Mouse (Mus musculus): ENCODE measurements around the gene Fgfr2. TPM values are rescaled to one million over a fixed set of nuclear protein-coding genes. Genes with fewer than 3 reads are reported as not detected.

Fgfr2 gene
- polyA plus RNA-seq, 1 experiment from 2014 or later, result 47.9 TPM

GRCm38 (mm10) chr7:130709372-130710274 is 2413.5 kb downstream of the Fgfr2 start:
- WGBS, result 65% methylated on average over 9 of the region's 9 CpGs
- Histone ChIP-seq H3K27me3 (no peaks in the 10 kb centered on the region), H3K4me2 (no peak overlapping the region), H3K36me3 (ENCODE audit: poor library complexity, severe bottlenecking) (no peaks in the 10 kb centered on the region), H3K4me3 (no peak overlapping the region), H3K4me1 (peaks cover 34% of the 10 kb centered on the region), H3K9ac (no peak overlapping the region), H3K27ac (peak overlapping the region; percentile 55; the same call in 1 of the 2 replicates), H3K9me3 (replicated peaks) (no peaks in the 10 kb centered on the region)
- no peak for ATAC-seq

DNA sequence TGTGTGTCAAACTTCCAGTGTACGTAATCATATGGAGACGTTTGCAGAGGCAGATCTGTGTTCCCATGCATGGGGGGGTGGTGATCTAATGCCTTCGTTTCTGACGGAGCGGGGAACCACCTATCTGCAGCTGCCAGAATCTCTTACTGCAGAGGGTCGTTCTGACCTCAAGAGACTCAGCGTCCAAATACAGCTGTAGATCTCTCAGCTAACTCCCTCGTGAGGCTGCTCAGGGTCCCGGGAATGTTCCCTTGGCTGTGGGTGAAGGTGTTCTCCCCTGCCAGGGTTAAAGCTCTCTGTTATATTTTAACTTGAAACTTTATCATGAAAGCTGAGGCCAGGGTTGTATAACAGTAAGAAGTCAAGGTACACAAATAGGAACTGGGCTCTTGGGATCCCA is 2414.2 kb downstream of the Fgfr2 start:
- Histone ChIP-seq H3K4me3 (no peak overlapping the region), H3K27ac (no peak overlapping the region), H3K4me2 (no peak overlapping the region), H3K9me3 (replicated peaks) (no peaks in the 10 kb centered on the region), H3K4me1 (peaks cover 39% of the 10 kb centered on the region), H3K27me3 (no peaks in the 10 kb centered on the region), H3K9ac (no peak overlapping the region), H3K36me3 (ENCODE audit: poor library complexity, severe bottlenecking) (no peaks in the 10 kb centered on the region)
- 67% methylated on average over 9 of the region's 9 CpGs for WGBS
- ATAC-seq, result no peak

DNA sequence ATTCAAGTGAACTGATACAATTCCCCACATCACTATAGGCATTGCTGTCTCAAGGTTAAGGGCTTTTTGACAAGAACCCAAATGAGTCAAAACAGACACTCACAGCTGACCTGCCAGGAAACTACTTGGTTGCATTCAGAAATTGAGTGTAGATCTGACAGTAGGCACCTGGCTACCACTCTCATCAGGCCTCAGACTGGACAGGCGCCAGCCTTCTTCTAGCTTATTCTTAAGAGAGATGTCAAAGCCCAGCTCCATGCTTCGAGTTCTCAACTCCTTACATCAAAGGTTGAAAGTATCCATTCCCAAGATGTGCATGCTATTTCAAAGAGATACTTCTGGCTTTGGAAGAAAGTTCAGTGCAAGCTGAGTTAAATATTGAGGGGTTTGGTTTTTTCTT is 2417.9 kb downstream of the Fgfr2 start:
- Histone ChIP-seq H3K4me1 (peaks cover 29% of the 10 kb centered on the region), H3K27ac (no peak overlapping the region), H3K9me3 (replicated peaks) (no peaks in the 10 kb centered on the region), H3K4me3 (no peak overlapping the region), H3K9ac (no peak overlapping the region), H3K27me3 (no peaks in the 10 kb centered on the region), H3K4me2 (no peak overlapping the region), H3K36me3 (ENCODE audit: poor library complexity, severe bottlenecking) (peaks cover 18% of the 10 kb centered on the region; the same call in 1 of the 2 replicates)
- WGBS, result 89% methylated on average over 2 of the region's 2 CpGs
- no peak for ATAC-seq

DNA sequence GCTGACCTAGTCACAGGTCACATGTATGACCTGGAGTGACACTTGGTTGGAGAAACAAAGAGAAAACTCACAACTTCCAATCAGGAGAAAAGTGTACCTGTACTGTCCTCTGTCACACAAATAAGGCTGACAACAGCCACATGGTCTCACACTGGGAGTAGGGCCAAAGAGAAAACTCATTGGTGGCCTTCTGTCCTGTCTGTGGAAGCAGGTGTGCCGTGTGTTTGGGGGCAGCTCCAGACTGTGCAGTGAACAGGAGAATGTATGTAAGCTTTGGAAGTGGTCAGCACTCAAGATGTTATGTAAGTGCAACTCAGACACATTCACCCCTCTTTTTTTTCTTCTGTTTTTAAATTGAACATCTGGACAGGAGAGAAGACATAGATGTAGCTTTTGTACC is 2421.8 kb downstream of the Fgfr2 start:
- no peak for ATAC-seq
- Histone ChIP-seq H3K9me3 (replicated peaks) (no peaks in the 10 kb centered on the region), H3K27ac (no peak overlapping the region), H3K27me3 (no peaks in the 10 kb centered on the region), H3K36me3 (ENCODE audit: poor library complexity, severe bottlenecking) (peaks cover 22% of the 10 kb centered on the region; the same call in 1 of the 2 replicates), H3K4me1 (peaks cover 25% of the 10 kb centered on the region), H3K4me3 (no peak overlapping the region), H3K9ac (no peak overlapping the region), H3K4me2 (no peak overlapping the region)
- 68% methylated on average over 1 of the region's 1 CpGs for WGBS

- H3K9me3 ChIP-seq (replicated peaks), result no peaks in the 10 kb centered on the region
- H3K4me3 ChIP-seq, result no peak overlapping the region
- H3K4me1 ChIP-seq, result peaks cover 47% of the 10 kb centered on the region
- ATAC-seq, result no peak
- H3K36me3 ChIP-seq (ENCODE audit: poor library complexity, severe bottlenecking), result peaks cover 22% of the 10 kb centered on the region; the same call in 1 of the 2 replicates
- H3K27ac ChIP-seq, result no peak overlapping the region
- no peak overlapping the region for H3K4me2 ChIP-seq
- H3K9ac ChIP-seq, result no peak overlapping the region
- no peaks in the 10 kb centered on the region for H3K27me3 ChIP-seq
Observed at GRCm38 (mm10) chr7:130698480-130698879, 2424.7 kb downstream of the Fgfr2 start.

- WGBS, result 66% methylated on average over 16 of the region's 16 CpGs
- peak overlapping the region; percentile 2; the same call in 1 of the 2 replicates for H3K4me3 ChIP-seq
- H3K4me2 ChIP-seq, result peak overlapping the region; percentile 76
- ATAC-seq, result no peak
- peaks cover 14% of the 10 kb centered on the region; the same call in 1 of the 2 replicates for H3K36me3 ChIP-seq (ENCODE audit: poor library complexity, severe bottlenecking)
- peak overlapping the region; percentile 5 for H3K27ac ChIP-seq
- H3K9me3 ChIP-seq (replicated peaks), result no peaks in the 10 kb centered on the region
- H3K27me3 ChIP-seq, result no peaks in the 10 kb centered on the region
- H3K4me1 ChIP-seq, result peaks cover 56% of the 10 kb centered on the region
- peak overlapping the region; percentile 7; the same call in 1 of the 2 replicates for H3K9ac ChIP-seq
Observed at GRCm38 (mm10) chr7:130696347-130697234, 2426.6 kb downstream of the Fgfr2 start.

GRCm38 (mm10) chr7:130695669-130696338 is 2427.3 kb downstream of the Fgfr2 start:
- H3K4me2 ChIP-seq, result peak overlapping the region; percentile 76
- ATAC-seq, result no peak
- peaks cover 7% of the 10 kb centered on the region; the same call in 1 of the 2 replicates for H3K36me3 ChIP-seq (ENCODE audit: poor library complexity, severe bottlenecking)
- WGBS, result 77% methylated on average over 13 of the region's 13 CpGs
- H3K27me3 ChIP-seq, result no peaks in the 10 kb centered on the region
- H3K27ac ChIP-seq, result no peak overlapping the region
- H3K9me3 ChIP-seq (replicated peaks), result no peaks in the 10 kb centered on the region
- H3K4me3 ChIP-seq, result no peak overlapping the region; the same call in 1 of the 2 replicates
- peak overlapping the region; percentile 45; the same call in 1 of the 2 replicates for H3K9ac ChIP-seq
- H3K4me1 ChIP-seq, result peaks cover 58% of the 10 kb centered on the region

- peaks cover 54% of the 10 kb centered on the region for H3K4me1 ChIP-seq
- no peaks in the 10 kb centered on the region for H3K9me3 ChIP-seq (replicated peaks)
- 8% methylated on average over 11 of the region's 11 CpGs for WGBS
- no peaks in the 10 kb centered on the region for H3K27me3 ChIP-seq
- peak overlapping the region; percentile 73 for H3K4me3 ChIP-seq
- peak overlapping the region; percentile 76 for H3K4me2 ChIP-seq
- H3K9ac ChIP-seq, result peak overlapping the region; percentile 93
- 0 out of 2 replicates have a peak, but pooled peaks have one; percentile 14 for ATAC-seq
- no peaks in the 10 kb centered on the region; the same call in 1 of the 2 replicates for H3K36me3 ChIP-seq (ENCODE audit: poor library complexity, severe bottlenecking)
- H3K27ac ChIP-seq, result peak overlapping the region; percentile 98
Observed at GRCm38 (mm10) chr7:130693800-130694193, 2429.4 kb downstream of the Fgfr2 start.

DNA sequence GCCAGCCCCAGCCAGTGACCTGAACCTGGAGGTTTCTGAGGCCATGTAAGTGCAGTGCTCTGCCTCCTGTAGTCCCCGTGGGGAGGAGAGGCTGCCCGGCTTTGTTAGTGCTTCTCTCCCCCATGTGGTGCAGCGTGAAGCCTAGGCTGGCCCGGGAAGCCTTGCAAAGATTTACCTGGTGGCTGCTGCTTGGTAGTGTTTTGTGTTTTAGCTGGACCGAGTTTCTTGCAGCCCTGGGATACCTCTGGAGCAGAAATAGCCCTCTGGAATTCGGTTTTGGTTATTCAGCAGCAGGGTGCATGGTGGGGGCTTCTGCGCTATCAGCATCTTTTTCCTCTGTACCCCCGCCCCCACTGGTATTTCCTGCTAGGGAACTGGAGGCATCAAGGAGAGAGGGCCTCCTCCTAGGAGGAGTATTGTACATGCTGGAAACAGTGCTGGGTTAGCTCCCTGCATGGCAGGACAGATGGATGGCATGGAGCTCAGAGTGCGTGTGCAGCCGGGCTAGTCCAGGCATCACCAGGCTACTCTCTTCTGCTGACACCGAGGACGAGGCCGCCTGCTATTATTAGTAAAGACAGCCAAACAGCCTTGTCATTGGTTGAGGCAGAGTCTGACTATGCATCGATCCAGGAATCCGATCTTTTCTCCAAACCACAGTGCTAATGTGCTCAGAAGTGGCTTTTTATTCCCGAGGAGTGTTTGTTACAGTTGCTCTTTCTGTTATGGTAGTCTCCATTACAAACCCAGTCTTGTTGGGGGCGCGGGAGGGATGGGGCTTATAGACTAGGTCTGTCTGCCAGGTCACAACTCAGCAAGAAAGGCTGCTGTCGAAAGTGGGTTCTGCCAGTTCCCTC is 2430.0 kb downstream of the Fgfr2 start:
- H3K27ac ChIP-seq, result peak overlapping the region; percentile 98
- peak; percentile 77 for ATAC-seq
- peak overlapping the region; percentile 73 for H3K4me3 ChIP-seq
- no peaks in the 10 kb centered on the region for H3K27me3 ChIP-seq
- H3K36me3 ChIP-seq (ENCODE audit: poor library complexity, severe bottlenecking), result no peaks in the 10 kb centered on the region
- H3K9me3 ChIP-seq (replicated peaks), result no peaks in the 10 kb centered on the region
- H3K4me1 ChIP-seq, result peaks cover 50% of the 10 kb centered on the region
- peak overlapping the region; percentile 93 for H3K9ac ChIP-seq
- WGBS, result 1% methylated on average over 19 of the region's 19 CpGs
- H3K4me2 ChIP-seq, result peak overlapping the region; percentile 76

DNA sequence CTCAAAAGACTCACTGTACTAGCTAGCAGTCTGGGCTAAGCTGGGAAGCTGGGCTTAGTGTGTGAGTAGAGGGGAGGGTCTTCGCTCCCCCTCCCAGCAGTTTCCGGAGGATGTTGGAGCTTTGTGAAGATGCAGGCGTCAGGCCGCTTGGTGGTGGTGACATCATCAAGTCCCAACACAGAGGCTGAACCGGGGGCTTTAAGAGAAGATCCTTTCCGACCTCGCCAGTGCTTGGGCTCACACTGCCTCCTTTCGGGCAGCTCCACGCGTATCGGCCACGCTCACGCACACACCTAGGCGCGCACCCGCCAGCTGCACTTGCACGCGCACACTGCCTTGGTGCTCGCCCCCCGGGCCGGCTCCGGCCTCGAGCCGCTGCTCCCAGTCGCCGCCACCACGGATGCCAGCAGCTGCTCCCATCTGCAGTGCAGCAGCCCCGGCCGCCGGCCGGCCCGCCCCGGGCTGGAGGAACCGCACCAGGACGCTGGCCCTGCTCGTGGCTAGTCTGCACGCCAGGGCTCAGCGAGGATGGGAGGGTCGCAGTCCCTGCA is 2430.7 kb downstream of the Fgfr2 start:
- Histone ChIP-seq H3K9ac (peak overlapping the region; percentile 93), H3K27me3 (no peaks in the 10 kb centered on the region), H3K27ac (peak overlapping the region; percentile 98), H3K4me2 (peak overlapping the region; percentile 76), H3K4me3 (peak overlapping the region; percentile 73), H3K4me1 (peaks cover 50% of the 10 kb centered on the region), H3K9me3 (replicated peaks) (no peaks in the 10 kb centered on the region), H3K36me3 (ENCODE audit: poor library complexity, severe bottlenecking) (no peaks in the 10 kb centered on the region)
- under 1% methylated on average over 39 of the region's 39 CpGs for WGBS
- ATAC-seq, result peak; percentile 90

All from forebrain, embryonic 13.5 days (tissue).